Mouse (Mus musculus): ENCODE data around the gene Slc44a5.

Gene Slc44a5

DNA sequence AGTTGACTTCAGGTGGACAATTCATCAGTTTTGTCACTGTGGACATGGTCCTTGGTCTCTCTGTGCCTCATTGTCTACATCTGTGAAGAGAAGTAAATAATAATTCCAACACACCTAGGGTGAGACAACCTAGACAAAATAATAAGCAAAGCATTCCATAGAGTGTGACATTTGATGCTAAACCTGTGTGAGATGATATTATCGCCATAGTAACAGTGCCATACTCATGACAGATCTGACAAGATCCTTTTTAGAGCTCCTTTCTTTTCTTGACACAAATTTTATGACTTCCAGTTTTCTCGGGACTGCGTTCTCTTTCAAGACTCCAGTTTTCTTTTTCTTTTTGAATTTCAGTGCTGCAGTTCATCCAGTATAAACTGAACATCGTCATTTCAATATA, 192.6 kb downstream of the Slc44a5 start:
- no peak for DNase-seq (ENCODE audit: low read depth in 2 of 2, low spot score in 2 of 2)

DNA sequence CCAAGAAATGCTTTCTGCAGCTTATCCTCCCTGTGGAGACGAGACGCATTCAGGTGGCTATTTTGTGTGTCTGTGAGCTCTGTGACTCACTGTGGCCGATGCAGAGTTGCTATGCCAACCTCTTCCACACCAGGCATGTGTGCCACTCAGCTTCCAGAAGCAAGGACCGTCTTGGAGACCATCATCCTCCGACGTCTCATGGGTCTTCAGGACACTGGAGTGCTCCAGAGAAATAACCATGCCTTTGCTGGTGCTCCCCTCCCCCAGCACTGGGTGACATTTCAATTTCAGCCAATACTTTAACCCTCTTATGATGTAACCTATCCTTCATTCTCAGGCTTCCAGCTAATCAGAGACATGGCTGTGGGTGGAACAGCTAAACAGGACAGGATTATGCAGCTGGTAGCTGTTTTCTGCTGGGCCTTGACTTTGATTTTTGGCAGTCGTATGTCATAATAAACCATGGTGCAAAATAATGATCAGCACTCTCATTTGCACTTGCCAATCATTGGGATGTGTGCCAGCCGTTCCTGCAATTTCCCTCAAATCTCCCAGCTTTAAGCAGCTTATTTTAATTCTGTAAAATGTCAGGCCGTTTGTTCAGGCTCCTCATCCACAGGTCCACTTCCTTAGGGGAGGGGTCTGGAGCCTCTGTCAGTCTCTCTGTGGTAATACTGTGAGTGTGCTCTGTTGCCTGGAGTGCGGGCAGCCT, 198.8 kb downstream of the Slc44a5 start:
- DNase-seq (ENCODE audit: low read depth in 2 of 2, low spot score in 2 of 2), result no peak

DNA sequence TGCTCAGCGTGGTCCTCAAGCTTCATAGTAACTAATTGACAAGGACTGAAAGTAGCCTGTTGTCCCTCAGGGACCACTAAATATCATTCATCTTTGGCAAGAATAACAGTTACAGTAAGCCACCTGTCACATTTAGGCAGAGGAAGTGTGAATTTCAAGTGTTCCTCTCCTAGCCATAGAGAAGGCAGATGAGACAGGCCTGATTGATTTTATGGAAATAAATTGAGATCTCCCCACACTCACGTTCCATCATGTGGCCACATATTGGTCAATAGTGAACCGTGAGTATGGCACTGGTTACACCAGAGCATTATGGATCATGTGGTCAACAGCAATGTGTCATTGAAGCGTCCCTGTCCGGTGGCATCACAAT, 199.3 kb downstream of the Slc44a5 start:
- DNase-seq (ENCODE audit: low read depth in 2 of 2, low spot score in 2 of 2), result no peak

DNA sequence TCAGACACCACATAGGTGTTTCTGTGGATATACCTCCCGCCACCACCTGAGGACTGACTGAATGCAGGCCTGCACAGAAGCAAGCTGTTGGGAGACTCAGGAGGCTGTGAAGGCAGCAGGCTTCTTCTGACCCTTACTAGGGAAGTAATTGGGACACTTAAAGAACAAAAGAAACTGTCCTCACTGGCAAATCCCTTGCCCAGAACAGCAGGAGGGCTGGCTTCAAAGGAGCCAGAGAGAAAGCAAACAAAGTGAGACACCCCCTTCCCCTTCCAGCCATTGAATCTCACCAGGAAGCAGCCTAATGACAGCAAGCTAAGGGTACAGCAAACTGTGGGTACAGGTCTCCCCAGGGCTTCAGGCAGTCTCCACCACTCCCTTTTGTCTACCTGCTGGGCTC, 200.3 kb downstream of the Slc44a5 start:
- no peak for DNase-seq (ENCODE audit: low read depth in 2 of 2, low spot score in 2 of 2)

DNA sequence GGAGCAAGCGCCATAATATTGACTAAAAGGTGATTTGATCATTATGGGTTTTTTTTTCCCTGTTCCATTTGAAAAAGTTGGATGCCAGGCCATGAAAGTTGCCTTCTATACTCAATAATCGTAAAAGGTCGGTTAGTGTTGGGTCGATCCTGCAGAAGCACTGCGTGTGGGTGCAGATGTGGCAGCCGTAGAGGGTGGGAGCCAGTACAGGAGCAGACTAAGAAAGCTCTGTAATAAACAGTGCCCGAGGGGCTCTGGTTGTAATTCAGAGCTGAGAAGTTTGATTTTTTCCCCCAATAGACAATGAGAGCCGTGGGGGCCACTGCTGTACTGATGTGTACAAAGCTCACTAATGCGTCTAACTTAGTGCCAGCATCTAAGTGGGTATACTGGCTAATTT, 200.8 kb downstream of the Slc44a5 start:
- no peak for DNase-seq (ENCODE audit: low read depth in 2 of 2, low spot score in 2 of 2)

DNA sequence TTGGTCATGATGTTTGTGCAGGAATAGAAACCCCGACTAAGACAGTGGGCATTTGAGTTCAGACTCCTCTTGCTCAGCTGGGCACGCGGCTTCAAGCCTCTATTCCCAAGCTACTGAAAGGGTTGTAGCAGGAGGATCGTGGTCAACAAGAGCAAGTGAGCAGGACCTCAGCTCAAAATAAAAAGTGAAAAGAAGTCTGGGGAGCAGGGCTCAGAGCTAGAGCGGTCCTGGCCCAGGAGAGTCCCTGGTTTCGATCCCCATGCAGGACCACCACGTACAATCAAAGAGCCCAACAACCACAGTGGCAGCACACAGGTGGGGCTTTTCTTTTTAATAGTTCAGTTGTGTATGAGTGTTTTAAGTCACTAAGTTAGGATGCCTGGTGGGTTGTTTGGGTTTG, 201.5 kb downstream of the Slc44a5 start:
- DNase-seq (ENCODE audit: low read depth in 2 of 2, low spot score in 2 of 2), result no peak

DNA sequence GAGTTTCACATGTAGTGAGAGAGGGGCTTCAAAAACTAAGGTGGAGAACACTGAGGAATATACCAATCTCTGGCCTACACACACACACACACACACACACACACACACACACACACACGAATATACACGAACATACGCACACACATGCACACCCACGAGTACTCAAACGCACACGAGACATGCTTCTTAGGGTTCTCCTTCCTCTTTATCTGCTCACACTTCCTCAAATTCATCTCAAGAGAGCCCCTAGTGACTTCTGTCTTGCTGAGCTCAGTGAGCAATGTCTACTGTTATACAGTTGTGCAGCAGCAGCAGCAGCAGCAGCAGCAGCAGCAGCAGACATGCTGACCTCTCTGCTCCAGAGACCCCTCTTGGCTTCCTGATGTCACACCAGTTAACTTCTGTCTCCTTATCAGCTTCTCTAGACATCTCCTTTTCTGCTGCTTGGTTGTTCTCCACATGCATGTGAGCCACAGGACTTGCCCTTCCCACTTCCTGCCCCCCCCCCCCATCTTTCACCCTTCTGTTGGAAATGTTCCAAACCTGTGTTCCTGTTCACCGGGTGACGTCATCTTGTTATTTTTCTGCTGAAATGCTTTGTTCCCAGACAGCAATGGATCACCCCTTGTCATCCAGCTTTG, 204.5 kb downstream of the Slc44a5 start:
- no peak for DNase-seq (ENCODE audit: low read depth in 2 of 2, low spot score in 2 of 2)

DNA sequence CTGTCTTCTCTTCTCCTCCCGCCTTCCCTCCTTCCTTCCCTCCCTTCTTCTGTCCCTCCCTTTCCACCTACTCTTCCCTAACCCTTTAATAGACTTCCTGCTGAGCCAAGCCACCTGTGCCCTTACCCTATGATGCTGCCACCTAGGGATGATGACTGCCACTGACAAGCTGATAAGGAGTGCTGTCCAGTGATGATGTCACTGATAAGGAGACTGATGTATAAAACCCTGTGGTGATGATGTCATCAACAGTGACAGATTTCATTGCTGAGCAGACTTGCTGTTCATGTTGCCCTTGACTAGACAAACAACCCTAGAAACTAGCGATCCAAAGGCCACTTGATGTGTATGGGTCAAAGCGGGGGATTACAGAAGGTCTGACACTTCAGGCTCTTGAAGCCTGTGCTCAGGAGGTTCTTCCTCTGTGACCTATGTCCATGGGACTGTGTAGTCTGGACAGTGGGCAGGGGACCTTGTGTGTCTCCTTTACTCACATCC, 206.2 kb downstream of the Slc44a5 start:
- DNase-seq (ENCODE audit: low read depth in 2 of 2, low spot score in 2 of 2), result no peak

DNA sequence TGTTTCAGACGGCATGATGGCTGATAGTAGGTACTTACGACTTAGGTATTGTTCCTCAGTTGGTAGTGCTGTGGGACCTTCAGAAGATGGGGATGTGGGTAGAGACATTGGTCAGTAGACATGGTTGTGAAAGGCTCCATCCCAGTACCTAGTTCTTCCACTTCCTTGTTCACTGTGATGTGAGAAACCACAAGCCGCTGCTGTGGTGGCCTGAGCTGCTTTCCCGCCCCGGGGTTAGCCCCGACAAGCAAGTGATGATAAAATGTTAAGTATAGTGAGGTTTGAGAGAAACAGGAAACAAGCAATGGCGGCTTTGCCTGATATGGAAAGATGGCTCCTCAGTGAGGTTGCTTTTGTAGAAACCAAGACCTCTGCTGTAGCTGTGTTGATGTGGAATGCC, 209.8 kb downstream of the Slc44a5 start:
- DNase-seq (ENCODE audit: low read depth in 2 of 2, low spot score in 2 of 2), result no peak

DNA sequence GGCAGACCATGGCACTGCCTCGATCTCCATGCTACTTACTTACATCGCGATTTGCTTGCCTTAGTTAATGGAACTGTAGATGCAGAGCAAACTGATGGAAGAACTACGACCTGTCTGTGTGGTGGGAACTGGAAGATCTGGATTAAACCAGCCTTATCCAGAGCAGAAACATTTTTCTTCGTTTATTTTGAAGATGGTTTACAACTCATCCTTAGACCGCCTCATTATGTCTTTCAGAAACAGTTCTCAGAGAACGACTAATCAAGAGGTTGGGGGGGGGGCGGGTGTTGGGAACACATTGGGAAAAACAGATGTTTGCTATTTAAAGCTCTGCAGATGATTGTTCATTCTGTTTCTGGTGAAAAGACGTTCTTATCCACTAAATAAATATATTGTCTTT, 210.7 kb downstream of the Slc44a5 start:
- DNase-seq (ENCODE audit: low read depth in 2 of 2, low spot score in 2 of 2), result no peak

DNA sequence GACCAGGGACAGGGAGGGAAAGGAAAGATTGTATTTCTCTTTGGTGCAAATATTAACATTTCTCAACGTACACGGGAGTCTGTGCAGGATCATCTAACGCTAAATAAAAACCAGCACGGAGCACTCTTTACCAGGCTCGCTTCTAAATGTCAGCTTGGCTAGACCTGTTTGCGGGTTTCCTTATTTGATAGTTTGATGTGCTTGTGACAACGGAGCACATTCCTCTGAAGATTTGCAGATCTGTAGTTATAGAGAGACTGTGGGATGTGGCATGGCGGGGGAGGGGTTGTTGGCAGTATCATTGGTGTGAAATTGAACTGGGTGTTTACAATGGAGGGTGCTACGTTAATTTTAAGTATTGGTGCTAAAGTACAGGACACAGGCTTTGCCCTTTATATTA, 215.4 kb downstream of the Slc44a5 start:
- DNase-seq (ENCODE audit: low read depth in 2 of 2, low spot score in 2 of 2), result no peak

DNA sequence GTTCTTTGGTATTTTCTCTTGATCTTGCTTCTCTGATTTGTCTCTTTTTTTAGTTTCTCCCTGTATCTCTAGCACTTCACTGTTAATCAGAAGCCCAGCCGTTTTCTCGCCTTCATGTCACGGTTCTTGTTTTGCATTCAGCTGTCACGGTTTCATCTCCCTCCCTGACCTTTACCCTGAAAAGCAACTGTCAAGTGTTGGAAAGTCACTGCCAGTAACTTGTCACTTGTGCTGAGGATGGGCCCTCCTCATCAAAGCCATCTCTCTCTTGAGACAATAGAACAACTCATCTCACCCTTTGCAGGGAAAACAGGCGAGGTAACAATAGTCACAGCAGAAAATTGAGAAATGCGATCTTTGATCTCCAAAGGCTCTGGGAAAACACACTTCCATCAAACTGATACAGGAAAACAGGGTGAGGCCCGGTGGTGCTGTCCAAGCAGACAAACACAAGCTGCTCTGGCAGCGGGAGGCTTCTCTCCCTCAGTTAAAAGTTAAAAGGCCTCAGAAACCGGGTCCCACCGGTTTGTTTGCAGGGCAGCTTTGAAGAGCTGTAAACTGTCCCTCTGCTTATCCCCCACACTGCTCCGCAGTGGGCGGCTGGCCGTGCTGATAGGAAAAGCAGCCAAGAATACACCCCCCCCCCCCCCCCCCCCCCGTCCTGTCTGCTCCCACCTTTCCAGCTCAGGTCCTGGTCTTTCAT, 219.2 kb downstream of the Slc44a5 start:
- DNase-seq (ENCODE audit: low read depth in 2 of 2, low spot score in 2 of 2), result no peak

DNA sequence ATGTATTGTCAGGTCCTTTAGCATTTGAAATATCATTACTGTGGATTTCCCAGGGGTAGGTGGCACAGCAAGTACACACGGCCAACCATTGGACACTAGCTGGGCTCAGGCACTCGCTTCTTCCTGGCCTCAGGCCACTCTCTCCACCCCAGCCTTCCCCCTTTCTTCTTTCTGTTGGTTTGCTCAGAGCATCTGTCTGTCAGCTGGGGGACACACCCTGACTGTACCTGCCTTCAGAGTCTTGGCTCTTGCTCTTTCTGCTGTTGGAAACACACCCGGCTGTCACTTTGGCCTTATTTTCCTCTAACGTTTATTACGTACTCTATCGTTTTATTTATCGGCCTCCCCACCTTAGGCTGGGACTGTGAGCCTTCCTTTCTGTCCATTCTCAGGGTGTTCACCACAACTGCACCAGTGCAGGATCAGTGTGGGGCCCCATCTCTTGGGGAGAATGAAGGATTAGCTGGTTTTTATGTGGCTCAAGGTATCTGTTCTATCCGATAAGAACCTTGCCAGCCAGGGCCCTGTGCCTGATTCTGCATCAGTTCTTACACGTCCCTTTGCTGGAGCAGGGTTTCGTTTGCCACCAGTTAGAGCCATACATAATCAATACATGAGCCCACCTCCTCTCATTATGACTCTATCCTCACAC, 220.1 kb downstream of the Slc44a5 start:
- DNase-seq (ENCODE audit: low read depth in 2 of 2, low spot score in 2 of 2), result no peak

DNA sequence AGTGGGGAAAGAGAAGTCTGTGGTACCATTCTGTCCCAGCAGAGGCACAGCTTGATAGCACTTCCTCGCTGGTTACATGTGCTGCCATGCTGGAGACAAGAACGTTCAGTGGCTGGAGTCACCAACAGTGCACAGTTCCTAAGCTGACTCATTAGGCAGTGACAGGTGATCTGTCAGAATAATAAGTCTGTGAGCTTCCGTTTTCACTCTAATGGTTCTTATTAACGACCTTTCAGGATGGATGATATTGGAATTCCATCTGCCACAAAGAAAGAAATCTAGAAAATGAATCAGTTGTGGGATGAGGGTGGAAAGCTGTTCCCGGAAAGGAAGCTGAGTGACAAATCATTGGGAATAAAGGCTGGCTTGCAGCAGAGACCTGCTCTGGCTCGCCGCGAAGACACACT, 227.2 kb downstream of the Slc44a5 start:
- DNase-seq (ENCODE audit: low read depth in 2 of 2, low spot score in 2 of 2), result no peak

DNA sequence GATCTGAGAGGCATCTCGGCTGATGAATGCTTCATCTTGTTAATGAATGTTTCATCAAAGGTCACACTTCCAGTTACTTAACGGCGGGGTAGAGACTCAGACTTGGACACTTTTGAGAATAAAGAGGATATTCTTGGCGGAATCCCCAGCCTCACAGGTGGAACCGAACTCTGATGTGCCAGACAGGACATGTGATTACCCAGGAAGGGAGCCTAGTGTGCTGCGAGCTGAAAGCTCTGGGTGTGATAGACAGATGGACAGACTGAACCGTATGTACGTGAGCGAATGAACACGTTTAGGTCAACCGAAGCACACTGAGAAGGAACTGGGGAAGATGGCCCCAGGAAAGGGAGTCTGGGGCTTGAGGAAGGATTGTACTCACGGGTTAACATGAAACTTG, 228.6 kb downstream of the Slc44a5 start:
- DNase-seq (ENCODE audit: low read depth in 2 of 2, low spot score in 2 of 2), result no peak

DNA sequence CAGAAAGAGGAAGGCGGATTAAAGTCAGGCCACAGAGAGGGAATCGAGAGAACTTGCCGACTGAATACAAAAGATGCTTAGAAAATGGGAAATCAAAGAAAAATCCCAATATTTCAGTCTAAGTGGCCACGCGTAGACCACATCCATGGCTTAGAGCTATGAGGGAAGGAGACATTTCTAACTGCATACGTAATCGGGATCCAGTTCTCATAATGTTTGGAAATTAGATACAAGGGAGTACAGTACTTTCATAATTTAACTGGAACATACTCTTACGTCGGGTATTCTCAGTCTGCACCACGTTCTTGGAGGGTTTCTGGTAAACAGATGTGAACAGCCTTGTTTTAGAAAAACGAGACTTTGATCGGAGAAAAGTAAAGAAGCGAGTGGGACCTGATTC, 229.1 kb downstream of the Slc44a5 start:
- no peak for DNase-seq (ENCODE audit: low read depth in 2 of 2, low spot score in 2 of 2)

DNA sequence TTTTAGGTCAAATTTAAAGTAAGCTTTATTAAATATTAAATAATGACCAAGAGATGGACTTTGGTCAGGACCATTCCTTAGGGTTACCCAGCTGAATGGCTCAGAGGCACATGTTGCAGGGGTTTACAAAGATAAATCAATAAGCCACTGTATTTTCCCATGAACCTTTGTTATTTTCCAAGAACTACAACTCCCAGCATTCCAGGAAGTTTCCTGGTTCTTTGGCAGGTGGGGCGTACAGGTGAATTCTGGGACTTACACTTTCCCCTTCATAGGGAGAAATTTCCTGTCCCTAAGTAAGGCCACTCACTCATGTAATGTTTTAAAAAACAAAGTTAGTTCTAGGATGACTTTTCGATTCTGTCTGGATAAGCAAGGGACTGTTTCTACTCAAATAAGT, 235.2 kb downstream of the Slc44a5 start:
- no peak for DNase-seq (ENCODE audit: low read depth in 2 of 2, low spot score in 2 of 2)

DNA sequence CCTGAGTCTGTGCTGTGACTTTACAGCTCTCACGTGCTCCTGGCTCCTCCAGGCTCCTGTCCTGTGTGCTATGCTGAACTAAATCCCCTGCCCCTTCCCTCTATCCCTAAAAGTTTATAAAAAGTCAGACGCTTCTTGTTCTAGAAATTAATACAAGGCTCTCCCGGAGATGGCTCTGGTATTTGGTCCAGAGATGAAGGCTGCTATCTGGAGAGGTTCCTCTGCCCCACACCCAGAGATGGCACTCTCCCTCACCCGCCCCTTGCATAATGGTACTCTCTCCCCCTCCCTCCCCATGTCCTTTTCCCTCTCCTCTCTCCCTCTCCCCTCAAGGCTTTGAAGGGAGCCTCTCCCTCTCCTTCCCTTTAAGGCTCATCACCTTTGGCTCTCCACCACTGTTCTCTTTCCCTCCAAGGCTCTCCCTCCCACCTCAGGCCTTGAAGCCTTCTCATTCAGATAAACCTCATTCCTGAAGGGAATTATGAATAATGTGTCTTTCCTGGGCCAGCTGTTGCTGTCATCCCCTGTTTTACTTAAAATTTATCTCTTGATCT, 236.0 kb downstream of the Slc44a5 start:
- DNase-seq (ENCODE audit: low read depth in 2 of 2, low spot score in 2 of 2), result no peak

DNA sequence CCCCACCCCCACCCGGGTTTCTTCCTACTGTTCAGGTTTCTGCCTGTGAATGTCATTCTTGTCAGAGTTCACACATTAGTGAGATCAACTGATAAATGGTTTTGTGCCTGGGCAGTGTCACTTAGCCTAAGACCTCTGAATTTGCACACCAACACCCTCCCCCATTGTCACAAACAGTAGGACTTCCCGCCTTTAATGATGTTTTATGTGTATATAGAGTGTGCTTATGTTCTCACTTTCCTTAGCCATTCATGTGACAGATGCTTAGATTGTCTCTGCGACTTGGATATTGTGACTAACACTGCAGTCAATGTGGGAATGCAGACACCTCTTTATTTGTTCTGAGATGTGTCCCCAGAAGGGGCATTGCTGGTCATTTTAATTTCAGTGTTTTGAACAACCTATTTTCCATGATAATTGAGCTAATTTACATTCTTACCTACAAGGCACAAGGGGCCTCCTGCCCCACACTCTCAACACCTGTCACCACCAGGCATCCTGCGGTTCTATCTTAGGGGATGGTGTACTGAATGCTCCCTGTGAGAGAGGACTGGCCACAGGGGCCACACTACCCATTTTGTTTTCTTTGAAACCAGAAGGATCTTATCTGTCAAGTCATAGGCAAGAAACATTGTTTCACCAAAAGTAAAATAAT, 236.7 kb downstream of the Slc44a5 start:
- no peak for DNase-seq (ENCODE audit: low read depth in 2 of 2, low spot score in 2 of 2)

DNA sequence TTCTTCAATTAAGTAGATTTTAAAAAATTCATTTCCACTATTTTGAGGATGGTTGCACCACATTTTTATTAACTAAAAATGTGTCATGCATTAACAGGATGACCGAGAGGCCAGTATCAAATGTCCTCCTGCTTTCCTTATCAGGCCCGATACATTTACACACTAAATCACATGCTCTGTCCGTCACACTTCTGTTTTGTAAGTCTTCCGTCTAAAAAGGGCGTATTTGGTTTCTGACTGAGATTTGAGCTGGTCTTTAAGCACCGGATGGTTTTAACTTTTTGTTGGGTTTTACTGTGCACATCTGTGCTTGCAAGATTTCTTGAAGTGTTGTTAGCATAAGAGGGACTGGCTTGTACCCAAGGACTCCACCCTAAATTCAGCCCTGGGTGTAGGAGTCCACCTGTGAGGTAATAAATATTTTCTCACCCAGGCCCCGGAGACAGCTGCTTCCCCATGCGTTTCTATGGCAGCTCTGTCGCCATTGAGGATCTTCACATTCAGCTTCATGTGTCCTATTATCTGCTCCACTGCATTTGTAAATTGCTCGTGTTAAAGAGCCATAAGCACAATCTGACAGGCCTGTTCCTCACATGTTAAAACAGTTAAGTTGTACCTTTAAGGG, 237.3 kb downstream of the Slc44a5 start:
- DNase-seq (ENCODE audit: low read depth in 2 of 2, low spot score in 2 of 2), result no peak

DNA sequence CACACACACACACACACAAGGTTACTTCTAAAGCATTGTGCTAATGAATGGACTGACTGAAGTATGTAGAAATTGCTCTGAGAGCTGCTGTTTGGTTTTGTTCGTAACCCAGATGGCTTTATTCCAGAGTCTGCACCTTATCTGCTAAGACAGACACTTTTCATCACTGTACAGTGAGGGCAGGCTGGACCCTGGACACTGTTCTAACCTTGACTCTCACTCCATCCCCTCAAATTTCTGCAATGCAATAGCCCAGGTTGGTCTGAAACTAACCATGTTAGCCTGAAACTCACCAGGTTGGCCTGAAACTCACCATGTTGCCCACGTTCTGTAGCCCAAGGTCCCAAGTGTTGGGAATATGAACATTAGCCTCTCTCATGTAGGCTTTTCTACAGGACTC, 239.3 kb downstream of the Slc44a5 start:
- no peak for DNase-seq (ENCODE audit: low read depth in 2 of 2, low spot score in 2 of 2)
